In the genomic region with DNA sequence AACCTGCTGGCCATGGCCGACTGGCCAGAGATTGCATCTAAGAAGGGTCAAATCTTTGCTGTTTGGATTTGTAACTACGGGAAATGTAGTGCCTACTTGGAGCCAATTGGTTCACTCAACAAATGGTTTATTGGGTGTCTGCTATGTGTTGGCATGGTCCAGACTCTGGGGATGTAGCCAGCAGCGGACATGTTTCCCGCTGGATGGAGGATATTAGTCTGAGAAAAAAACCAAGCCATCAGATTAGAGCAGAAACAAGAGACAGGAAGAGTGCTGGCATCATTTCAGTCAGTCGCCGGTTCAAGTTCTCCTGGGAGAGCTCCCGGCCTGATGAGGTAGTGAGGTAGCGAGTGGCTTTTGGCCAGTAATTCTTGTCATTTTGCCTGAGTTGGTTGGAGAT, we compare ENCODE assay signal across 14 mouse cellular contexts. TPM values are rescaled to one million over a fixed set of nuclear protein-coding genes. Genes with fewer than 3 reads are reported as not detected.
"Had no signal": no experiment of that assay in that cellular context is flagged by ENCODE, and none has a peak within 500 bp of the region (broad histone marks: within the 10 kb centered on the region; RNA-seq: fewer than 3 reads in every experiment).

No protein-coding gene starts in this region.

- ATAC-seq: lung, postnatal 0 days; midbrain, embryonic 13.5 days; midbrain, embryonic 15.5 days had no signal

- DNase-seq: lung, adult 2 months; lung, postnatal 14 days; lung, postnatal 36 days; right cerebral cortex, postnatal 14 days; thymus, adult 2 months; thymus, postnatal 25 days; thymus, postnatal 4 days had no signal

RNA-seq across cellular contexts. Expression of a gene that starts 31.7 kb away (rescaled TPM):
- total RNA-seq: megakaryocyte progenitor cell, adult 5-6 weeks; midbrain, postnatal 0 days; monocyte, adult 5-6 weeks; neutrophil, adult 5-6 weeks had no signal

RNA-seq across cellular contexts. Expression of a gene that starts 33.2 kb away (rescaled TPM):
- total RNA-seq: megakaryocyte progenitor cell, adult 5-6 weeks; midbrain, postnatal 0 days; monocyte, adult 5-6 weeks; neutrophil, adult 5-6 weeks had no signal

RNA-seq across cellular contexts. Expression of a gene that starts 33.8 kb away (rescaled TPM):
- total RNA-seq: megakaryocyte progenitor cell, adult 5-6 weeks; monocyte, adult 5-6 weeks; neutrophil, adult 5-6 weeks had no signal

RNA-seq across cellular contexts. Expression of a gene that starts 54.7 kb away (rescaled TPM):
- total RNA-seq: megakaryocyte progenitor cell, adult 5-6 weeks; monocyte, adult 5-6 weeks had no signal
